Mouse (Mus musculus): ENCODE results near the gene 1700025F22Rik. TPM values are rescaled to one million over a fixed set of nuclear protein-coding genes. Genes with fewer than 3 reads are reported as not detected.

Gene 1700025F22Rik
- total RNA-seq (2023), result not detected

DNA sequence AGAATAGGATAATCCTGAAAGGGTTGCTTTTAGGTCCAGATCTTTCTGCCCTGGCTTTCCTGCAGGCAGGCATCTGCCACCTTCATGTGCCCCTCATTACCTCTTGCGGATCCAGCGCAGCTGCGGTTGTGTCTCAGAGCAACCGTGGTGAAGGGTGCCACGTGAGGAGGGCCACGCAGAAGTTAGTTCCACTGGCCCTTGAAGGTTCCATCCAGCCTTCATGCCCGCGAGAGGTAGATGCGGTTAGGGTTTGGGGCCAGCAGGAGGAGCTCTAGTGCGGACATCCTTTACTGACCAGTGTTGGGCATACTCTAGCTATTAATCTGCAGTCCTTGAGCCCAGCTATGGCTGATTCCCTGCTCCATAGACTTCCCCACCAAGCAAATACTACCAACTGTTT lies at the start of gene 1700025F22Rik:
TSS of gene 1700025F22Rik (minus strand) at position 149 of the 400 bp plus-strand sequence.

DNA sequence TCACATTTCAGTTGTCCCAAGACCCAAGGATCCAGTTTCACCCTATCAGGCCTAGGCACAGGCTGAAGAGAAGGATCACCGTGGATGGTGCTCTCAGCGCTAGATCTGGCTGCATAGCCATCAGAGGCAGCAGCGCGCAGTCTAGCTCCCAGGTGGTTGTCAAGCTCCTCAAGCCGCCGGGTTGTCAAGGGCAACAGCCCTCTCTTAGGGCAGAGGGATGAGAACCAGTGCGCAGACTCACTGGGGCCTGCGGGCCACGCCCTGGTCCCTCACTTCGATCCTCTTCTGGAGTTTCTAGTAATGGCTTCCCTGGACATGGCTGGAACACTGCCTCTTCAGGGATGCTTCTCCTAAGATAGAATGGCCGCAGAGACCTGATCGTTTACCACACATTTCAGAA lies 31.4 kb upstream of the 1700025F22Rik start, which contains the start of gene Ms4a13:
TSS of gene Ms4a13 (minus strand) at position 192 of the 400 bp plus-strand sequence.

DNA sequence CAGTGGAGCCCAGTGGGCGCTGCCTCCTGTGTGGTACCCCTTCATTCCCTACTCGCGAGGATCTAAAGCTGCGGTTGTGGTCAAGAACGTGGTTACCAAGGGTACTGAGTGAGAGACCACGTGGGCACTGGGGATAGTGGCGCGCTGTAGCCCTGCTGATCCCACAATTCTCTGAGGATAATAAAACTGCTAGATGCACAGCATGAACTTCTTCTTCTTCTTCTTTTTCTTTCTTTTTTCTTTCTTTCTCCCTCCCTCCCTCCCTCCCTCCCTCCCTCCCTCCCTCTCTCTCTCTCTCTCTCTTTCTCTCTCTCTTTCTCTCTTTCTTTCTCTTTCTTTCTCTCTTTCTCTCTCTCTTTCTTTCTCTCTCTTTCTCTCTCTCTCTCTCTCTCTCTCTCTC lies 34.3 kb downstream of the 1700025F22Rik start, which contains the start of gene 1700017D01Rik:
TSS of gene 1700017D01Rik (minus strand) at position 101 of the 400 bp plus-strand sequence.

Other genes starting within 250 kb of the 1700025F22Rik start
- not detected for gene Zp1, start 244.7 kb downstream of the 1700025F22Rik start, total RNA-seq (2023)
- gene Ptgdr2, start 228.2 kb downstream of the 1700025F22Rik start, total RNA-seq (2023), result not detected
- gene Ccdc86, start 216.1 kb downstream of the 1700025F22Rik start, total RNA-seq (2023), result 10 to 100 TPM; 27.2 to 34.8 TPM
- not detected for gene Ms4a10, start 190.7 kb downstream of the 1700025F22Rik start, total RNA-seq (2023)
- not detected for gene Ms4a15, start 172.1 kb downstream of the 1700025F22Rik start, total RNA-seq (2023)
- not detected for gene Ms4a18, start 147.3 kb downstream of the 1700025F22Rik start, total RNA-seq (2023)
- 10 to 100 TPM; 89.5 to 96.5 TPM for gene Ms4a8a, start 84.2 kb downstream of the 1700025F22Rik start, total RNA-seq (2023)
- gene 1700017D01Rik, start 34.4 kb downstream of the 1700025F22Rik start, total RNA-seq (2023), result not detected
- not detected for gene Ms4a13, start 31.4 kb upstream of the 1700025F22Rik start, total RNA-seq (2023)
- not detected for gene Ms4a12, start 67.1 kb upstream of the 1700025F22Rik start, total RNA-seq (2023)
- gene Ms4a1, start 100.9 kb upstream of the 1700025F22Rik start, total RNA-seq (2023), result 1 to 10 TPM in 1 of 2 experiments, under 1 TPM in 1; 0.61 to 2.6 TPM
- not detected for gene Ms4a5, start 118.6 kb upstream of the 1700025F22Rik start, total RNA-seq (2023)
- gene Ms4a14, start 149.1 kb upstream of the 1700025F22Rik start, total RNA-seq (2023), result under 1 TPM; 0.42 to 0.49 TPM
- 1 to 10 TPM; 7.7 to 8.6 TPM for gene Ms4a7, start 170.8 kb upstream of the 1700025F22Rik start, total RNA-seq (2023)
- gene Ms4a4a, start 210.2 kb upstream of the 1700025F22Rik start, total RNA-seq (2023), result 100 to 1,000 TPM; 115 to 190 TPM
- gene Ms4a4c, start 239.4 kb upstream of the 1700025F22Rik start, total RNA-seq (2023), result 100 to 1,000 TPM; 107 to 165 TPM